ENCODE assay signal across 21 mouse cellular contexts in genomic region chr7:120426625-120427024, GRCm38 (mm10). TPM values are rescaled to one million over a fixed set of nuclear protein-coding genes. Genes with fewer than 3 reads are reported as not detected.
A peak's percentile ranks its signal among the peaks of the same experiment; 100 is the strongest.
DNase-seq lines count a peak whose midpoint lies in the region; ATAC-seq lines count a peak whose summit lies in the region.
"Had no signal": no experiment of that assay in that cellular context is flagged by ENCODE, and none has a peak within 500 bp of the region (broad histone marks: within the 10 kb centered on the region; RNA-seq: fewer than 3 reads in every experiment).

No protein-coding gene starts in this region.

- no peaks in the 10 kb centered on the region for H3K9me3 ChIP-seq in intestine, embryonic 14.5 days (ENCODE audit: control insufficient read depth, low read length)
- no peaks in the 10 kb centered on the region for H3K9me3 ChIP-seq in intestine, embryonic 16.5 days (ENCODE audit: control insufficient read depth, low read length)
- H3K9me3 ChIP-seq in limb, embryonic 10.5 days (replicated peaks), result no peaks in the 10 kb centered on the region
- H3K9me3 ChIP-seq: limb, embryonic 15.5 days had no signal

- no peaks in the 10 kb centered on the region for H3K27me3 ChIP-seq in intestine, embryonic 14.5 days (replicated peaks; ENCODE audit: control insufficient read depth, insufficient read depth, low read length)
- no peaks in the 10 kb centered on the region for H3K27me3 ChIP-seq in intestine, embryonic 16.5 days (replicated peaks; ENCODE audit: control insufficient read depth, insufficient read depth, low read length)
- no peaks in the 10 kb centered on the region for H3K27me3 ChIP-seq in limb, embryonic 10.5 days (ENCODE audit: low read depth, poor library complexity, severe bottlenecking)
- H3K27me3 ChIP-seq: limb, embryonic 15.5 days had no signal

- no peaks in the 10 kb centered on the region for H3K36me3 ChIP-seq in intestine, embryonic 14.5 days (ENCODE audit: control insufficient read depth, insufficient read depth, low read length)
- no peaks in the 10 kb centered on the region for H3K36me3 ChIP-seq in intestine, embryonic 16.5 days (ENCODE audit: control insufficient read depth, insufficient read depth, low read length)
- H3K36me3 ChIP-seq in limb, embryonic 10.5 days, result no peaks in the 10 kb centered on the region
- H3K36me3 ChIP-seq: limb, embryonic 15.5 days had no signal

- H3K9ac ChIP-seq in intestine, embryonic 14.5 days (ENCODE audit: low read length), result no peak overlapping the region
- H3K9ac ChIP-seq in intestine, embryonic 16.5 days (ENCODE audit: low read depth, low read length), result no peak overlapping the region
- H3K9ac ChIP-seq: limb, embryonic 15.5 days had no signal

- H3K27ac ChIP-seq in intestine, embryonic 14.5 days (ENCODE audit: low read depth), result no peak overlapping the region
- H3K27ac ChIP-seq in intestine, embryonic 16.5 days (ENCODE audit: low read length), result no peak overlapping the region
- H3K27ac ChIP-seq in limb, embryonic 10.5 days, result no peak overlapping the region
- H3K27ac ChIP-seq: heart, adult 2 months; limb, embryonic 15.5 days had no signal

- no peak for ATAC-seq in intestine, embryonic 14.5 days (replicated peaks; ENCODE audit: low FRiP score, low TSS enrichment, low read depth)
- no peak for ATAC-seq in intestine, embryonic 16.5 days
- ATAC-seq in erythroid progenitor cell, adult 5-6 weeks (replicated peaks; ENCODE audit: low FRiP score, poor library complexity, severe bottlenecking), result no peak
- ATAC-seq: inflammation-experienced regulatory T-cells, adult 6 months had no signal

- H3K4me1 ChIP-seq in intestine, embryonic 14.5 days (replicated peaks; ENCODE audit: control insufficient read depth, insufficient read depth, low read length), result no peaks in the 10 kb centered on the region
- H3K4me1 ChIP-seq in intestine, embryonic 16.5 days (ENCODE audit: control insufficient read depth, insufficient read depth, low read length), result no peaks in the 10 kb centered on the region
- H3K4me1 ChIP-seq in limb, embryonic 10.5 days, result no peaks in the 10 kb centered on the region
- H3K4me1 ChIP-seq: limb, embryonic 15.5 days had no signal

- no peak overlapping the region for H3K4me2 ChIP-seq in intestine, embryonic 14.5 days (ENCODE audit: low read length)
- H3K4me2 ChIP-seq in intestine, embryonic 16.5 days (ENCODE audit: low read depth, low read length), result no peak overlapping the region
- H3K4me2 ChIP-seq: limb, embryonic 15.5 days had no signal

- peak; percentile 66 for DNase-seq in intestine, embryonic 14.5 days (ENCODE audit: low spot score)
- DNase-seq in 416B (ENCODE audit: low read depth), result peak; percentile 22
- peak; percentile 29 for DNase-seq in NIH3T3 (ENCODE audit: low read depth)
- peak; percentile 48 for DNase-seq in limb, embryonic 10.5 days (ENCODE audit: low spot score)
- no peak for DNase-seq in cerebellum, postnatal 4 days (ENCODE audit: low spot score in 2 of 2)
- DNase-seq in cerebellum, adult 9-11 months, result no peak
- DNase-seq: adrenal gland, adult 8-10 months; heart, adult 2 months; lung, adult 2 months; right cerebral cortex, postnatal 25 days; thymus, adult 2 months had no signal

- 22% methylated on average over 3 of the region's 3 CpGs for WGBS in intestine, embryonic 14.5 days
- 37% methylated on average over 3 of the region's 3 CpGs for WGBS in intestine, embryonic 16.5 days
- 38% methylated on average over 3 of the region's 3 CpGs for WGBS in limb, embryonic 10.5 days

- no peak overlapping the region for H3K4me3 ChIP-seq in intestine, embryonic 14.5 days (ENCODE audit: low read depth, low read length)
- no peak overlapping the region for H3K4me3 ChIP-seq in intestine, embryonic 16.5 days (ENCODE audit: low read length)
- no peak overlapping the region for H3K4me3 ChIP-seq in limb, embryonic 10.5 days
- H3K4me3 ChIP-seq: heart, adult 2 months; limb, embryonic 15.5 days had no signal

RNA-seq across cellular contexts. Expression of gene Abca16, which starts 17.2 kb away (rescaled TPM):
- polyA plus RNA-seq in intestine, embryonic 14.5 days (2014; fragmentation: Nextera tagmentation; extraction: Ambion mirVana), result not detected in 2 replicates
- not detected in 2 replicates for polyA plus RNA-seq in intestine, embryonic 16.5 days (2015; fragmentation: Nextera tagmentation; extraction: Ambion mirVana)
- polyA plus RNA-seq in limb, embryonic 10.5 days (2016; fragmentation: Nextera tagmentation; extraction: Ambion mirVana), result not detected in 2 replicates
- not detected in 2 replicates for total RNA-seq in erythroid progenitor cell, adult 5-6 weeks (2015; ENCODE audit: low replicate concordance)
- total RNA-seq in erythroid progenitor cell, adult 5-6 weeks (2017; ENCODE audit: low replicate concordance), result not detected in 2 replicates
- total RNA-seq: adrenal gland, adult 8-10 months; common myeloid progenitor, adult 5-6 weeks; heart, adult 2 months; layer of hippocampus, adult 18-20 months; left cerebral cortex, adult 18-20 months; megakaryocyte, adult 5-6 weeks; monocyte, adult 5-6 weeks had no signal
- polyA plus RNA-seq: heart, adult 2 months; heart, postnatal 0 days; inflammation-experienced regulatory T-cells, adult 6 months; limb, embryonic 15.5 days; lung, adult 2 months; thymus, adult 2 months had no signal

Comparison
In these comparisons a context has a peak if more than half of its experiments do, and no peak if none do; other contexts are left out.
1. DNase-seq: peak in intestine, embryonic 14.5 days (single experiment), 416B (single experiment), NIH3T3 (single experiment) and limb, embryonic 10.5 days (single experiment); none in cerebellum, postnatal 4 days (0 of 2) and cerebellum, adult 9-11 months (single experiment).